Mouse (Mus musculus): ENCODE results near the gene Gng4.
"Not testable (repeated sequence)": the region's sequence is repeated elsewhere in the genome, so short reads cannot be mapped to it uniquely, and the experiment has no call there.

Gng4 gene

DNA sequence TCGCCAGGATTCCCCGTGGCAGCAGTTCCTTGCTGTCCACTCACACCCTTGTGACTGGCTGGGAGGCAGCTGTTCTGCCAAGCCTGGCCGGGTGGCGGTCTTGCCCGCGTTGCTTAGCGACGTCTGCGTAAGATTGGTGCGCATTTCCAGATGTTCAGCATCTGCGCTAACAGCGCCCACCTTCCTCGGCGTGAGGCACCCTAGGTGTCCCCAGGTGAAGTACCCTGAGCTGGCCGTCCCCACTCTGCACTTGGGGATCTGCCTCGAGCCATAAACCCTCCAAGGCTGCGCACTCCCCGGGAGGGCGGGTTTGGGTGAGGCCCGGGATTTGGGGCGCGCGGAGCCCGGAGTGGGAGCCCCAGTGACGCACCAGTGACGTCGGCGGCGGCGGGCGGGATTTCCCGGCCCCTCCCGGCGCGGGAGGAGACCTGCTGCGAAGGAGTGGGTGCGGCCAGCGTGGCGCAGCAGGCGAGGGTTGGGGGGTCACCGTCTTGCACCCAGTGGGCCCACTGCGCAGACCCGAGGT lies at the start of gene Gng4:
TSS of gene Gng4 (plus strand) at position 166 of the 526 bp plus-strand sequence.
- no peak for DNase-seq (ENCODE audit: low spot score)

DNA sequence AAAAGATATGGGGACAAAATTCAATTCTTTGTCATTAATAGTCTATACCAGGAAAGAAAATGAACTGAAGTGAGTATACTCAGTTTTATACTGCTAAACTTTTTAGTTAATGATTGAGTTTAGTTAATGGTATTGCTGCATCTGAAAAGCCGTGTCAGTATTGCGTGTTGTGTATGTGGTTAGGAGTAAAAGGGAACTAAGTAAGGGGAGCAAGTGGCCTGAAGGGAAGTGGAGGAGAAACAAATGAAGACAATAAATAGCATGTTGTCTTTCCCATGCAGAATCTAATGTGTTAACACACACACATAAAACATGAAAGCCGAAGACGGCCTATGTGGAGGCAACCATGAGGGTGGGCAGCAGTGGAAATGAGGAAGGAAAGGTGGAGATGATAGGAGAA lies 44.6 kb upstream of the Gng4 start:
- DNase-seq (ENCODE audit: low spot score), result no peak

DNA sequence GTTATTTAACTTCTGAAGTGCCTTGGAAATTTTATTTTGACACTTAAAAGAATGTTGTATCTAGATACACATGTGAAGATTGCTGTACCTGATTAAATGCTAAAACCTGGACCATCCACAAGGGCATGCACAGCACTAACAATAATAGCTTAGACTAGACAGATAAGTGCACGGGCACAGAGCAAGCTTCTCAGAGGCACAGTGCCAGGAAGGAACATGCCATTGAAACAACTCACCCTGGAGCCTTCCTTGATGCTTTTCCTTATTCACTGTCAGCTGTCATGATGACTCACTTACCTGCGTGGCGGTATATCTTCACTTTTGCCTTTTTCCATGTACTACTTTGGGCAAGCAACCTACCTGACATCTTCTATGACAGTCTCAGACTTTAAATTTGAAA lies 37.9 kb upstream of the Gng4 start:
- DNase-seq (ENCODE audit: low spot score), result no peak

GRCm38 (mm10) chr13:13775778-13776494 lies 7.9 kb upstream of the Gng4 start:
- DNase-seq (ENCODE audit: low spot score), result no peak

DNA sequence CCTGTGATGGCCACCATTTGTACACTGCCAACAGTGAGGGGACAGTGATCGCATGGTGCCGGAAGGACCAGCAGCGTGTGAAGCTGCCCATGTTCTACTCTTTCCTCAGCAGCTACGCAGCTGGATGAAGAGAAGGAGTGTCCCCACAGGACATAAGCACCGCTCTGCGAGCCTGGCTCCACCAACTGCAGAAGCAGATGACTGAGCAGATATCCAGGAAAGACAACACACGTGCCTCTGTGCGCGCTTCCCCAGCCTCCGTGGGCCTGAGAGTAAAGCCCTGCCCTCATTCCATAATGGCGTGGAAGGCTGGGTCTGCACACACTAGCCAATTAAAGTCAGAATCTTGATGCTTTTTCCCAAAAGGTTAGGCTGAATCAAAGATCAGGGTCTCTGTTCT lies 6.8 kb upstream of the Gng4 start:
- no peak for DNase-seq (ENCODE audit: low spot score)

DNA sequence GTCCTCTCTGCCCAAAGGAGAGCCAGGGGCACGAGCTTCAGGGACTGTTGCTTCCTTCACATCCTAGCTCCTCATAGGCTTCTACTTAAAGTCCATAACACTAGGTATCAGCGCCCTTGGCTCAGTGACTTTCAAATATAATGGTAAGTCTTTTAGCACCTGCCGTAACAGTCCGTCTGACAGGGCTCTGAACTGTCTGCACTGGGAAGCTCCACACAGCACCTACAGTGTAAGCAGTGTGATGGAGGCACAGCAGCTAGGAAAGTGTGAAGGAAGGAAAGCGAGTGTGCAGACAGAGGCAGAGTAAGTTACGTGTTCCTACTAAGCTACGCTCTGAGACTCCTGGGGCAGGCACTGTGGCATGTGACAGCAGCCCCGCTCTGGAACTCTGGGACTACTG lies 6.2 kb upstream of the Gng4 start:
- no peak for DNase-seq (ENCODE audit: low spot score)

GRCm38 (mm10) chr13:13778837-13779458 lies 4.9 kb upstream of the Gng4 start:
- DNase-seq (ENCODE audit: low spot score), result no peak

DNA sequence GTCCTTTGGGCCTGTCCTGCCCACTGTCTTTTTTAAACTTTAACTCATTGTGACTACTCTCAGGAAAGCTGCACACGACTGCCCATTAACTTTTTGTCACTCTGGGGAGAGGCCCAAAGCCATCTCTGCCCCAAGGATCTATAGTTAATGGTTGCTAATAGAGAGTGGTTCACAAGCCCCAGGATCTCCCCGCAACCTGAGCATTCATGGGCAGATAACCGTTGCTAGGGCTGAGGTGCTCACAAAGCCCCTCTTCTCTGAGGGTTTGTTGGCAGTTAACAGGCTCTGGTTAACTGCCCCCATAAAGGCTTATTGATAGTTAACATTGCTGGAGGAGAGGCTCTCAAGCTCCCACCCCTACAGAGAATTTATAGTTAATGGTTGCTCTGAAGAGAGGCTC lies 3.6 kb upstream of the Gng4 start:
- no peak for DNase-seq (ENCODE audit: low spot score)

- DNase-seq (ENCODE audit: low spot score), result no peak
These were observed 2.8 kb upstream of the Gng4 start for GRCm38 (mm10) chr13:13781026-13781425.

DNA sequence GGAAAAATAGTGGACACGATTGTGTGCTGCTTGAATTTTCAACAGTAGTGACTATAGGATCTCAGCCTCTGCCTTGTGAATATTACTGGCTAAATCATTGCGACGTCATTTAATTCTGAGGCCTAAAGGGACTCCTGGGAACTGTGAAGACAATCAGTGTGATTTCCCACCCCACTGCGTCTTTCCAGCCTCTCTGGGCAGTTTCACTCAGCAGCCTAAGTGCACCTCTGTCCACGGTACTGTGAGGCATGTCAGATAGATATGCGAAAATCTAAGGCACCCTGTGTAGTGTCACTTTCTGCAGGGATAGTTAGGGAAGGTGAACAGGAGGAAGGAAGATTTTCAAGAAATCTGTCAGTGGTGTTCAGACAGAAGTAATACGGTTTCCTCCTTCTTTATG lies 563 bp upstream of the Gng4 start:
- no peak for DNase-seq (ENCODE audit: low spot score)

DNA sequence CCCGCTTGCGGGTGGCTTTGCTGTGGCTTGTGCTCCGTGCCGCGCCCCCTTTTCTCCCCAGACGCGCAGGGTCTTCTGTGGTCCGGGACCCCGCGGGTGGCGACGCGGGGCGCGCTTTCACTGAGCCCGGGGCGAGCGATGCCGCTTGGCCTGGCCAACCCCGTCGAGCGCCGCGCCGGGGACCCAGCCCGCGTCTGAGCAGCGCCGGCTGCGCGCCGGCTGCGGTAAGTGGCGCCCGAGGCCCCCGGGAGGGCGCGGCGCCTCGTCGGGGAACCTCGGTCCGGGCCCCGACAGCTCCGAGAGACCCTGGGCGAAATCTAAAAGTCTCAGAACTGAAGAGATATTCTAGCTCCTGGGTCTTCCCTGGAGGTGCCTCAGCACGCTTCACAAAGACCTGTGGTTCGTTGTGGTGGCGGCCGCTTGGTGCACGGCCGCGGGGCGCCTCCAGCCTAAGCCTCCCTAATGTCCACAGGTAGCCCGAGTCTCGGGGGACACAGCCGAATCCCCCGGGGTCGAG lies 619 bp downstream of the Gng4 start:
- DNase-seq (ENCODE audit: low spot score), result no peak

DNA sequence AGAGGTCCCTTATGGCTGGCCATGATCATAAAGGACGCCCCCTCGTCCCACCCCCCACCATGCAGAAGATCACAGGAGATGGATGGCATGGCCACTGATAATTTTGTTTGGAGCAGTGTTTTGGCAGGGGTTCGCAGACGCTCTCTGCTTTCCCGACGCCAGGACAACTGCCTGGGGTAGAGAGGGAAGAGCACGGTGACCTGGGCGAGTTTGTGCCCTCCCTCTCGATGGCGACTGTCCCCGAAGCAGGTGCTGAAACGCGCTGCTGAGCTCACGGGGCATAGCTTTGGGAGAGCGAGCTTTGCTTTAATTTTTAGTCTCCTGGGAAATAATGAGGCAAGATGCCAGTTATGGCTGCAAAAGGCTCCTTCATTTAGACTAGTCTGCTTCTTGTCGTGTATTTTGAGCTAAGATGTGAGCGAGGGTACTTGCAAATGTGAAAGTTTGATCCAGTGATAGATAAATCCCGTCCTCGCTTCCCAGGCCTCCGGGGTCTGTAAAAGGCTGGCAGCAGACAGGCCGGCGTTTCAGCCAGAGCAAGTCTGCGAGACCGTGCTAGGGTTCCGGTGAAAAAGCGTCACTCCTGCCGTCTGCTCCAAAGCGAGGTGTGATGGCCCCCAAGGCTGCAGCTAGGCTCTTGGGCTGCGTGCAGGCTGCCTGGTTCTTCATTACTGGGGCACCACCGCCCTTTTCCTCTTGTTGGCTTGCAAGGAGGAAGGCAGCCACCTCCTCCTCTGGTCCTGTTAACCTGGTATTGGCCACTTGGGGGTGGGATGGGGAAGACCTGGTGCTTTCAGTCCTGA lies 1.3 kb downstream of the Gng4 start:
- DNase-seq (ENCODE audit: low spot score), result no peak

DNA sequence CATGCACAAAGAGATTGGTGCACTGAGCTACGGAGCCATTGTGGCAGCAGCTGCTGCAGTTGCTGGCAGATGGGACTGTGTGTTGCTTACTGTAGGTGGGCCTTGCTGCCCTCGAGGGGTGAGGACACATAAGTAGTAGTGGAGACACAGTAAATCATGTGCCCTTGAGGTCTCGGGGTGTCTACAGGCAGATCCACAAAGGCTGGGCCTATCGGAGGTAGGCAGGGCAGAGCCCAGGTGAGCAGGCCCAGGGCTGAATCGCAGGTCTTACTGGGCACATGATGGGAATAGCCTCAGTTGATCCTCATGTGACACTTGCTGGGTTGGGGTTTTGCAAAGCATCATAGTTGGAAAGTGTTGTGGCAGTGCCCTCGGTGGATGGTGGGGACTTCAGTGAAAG lies 3.1 kb downstream of the Gng4 start:
- DNase-seq (ENCODE audit: low spot score), result no peak

GRCm38 (mm10) chr13:13788070-13788469 lies 4.2 kb downstream of the Gng4 start:
- DNase-seq (ENCODE audit: low spot score), result no peak

GRCm38 (mm10) chr13:13791981-13792380 lies 8.1 kb downstream of the Gng4 start:
- no peak for DNase-seq (ENCODE audit: low spot score)

- DNase-seq (ENCODE audit: low spot score), result no peak
These were observed 11.4 kb downstream of the Gng4 start for GRCm38 (mm10) chr13:13795166-13795832.

DNA sequence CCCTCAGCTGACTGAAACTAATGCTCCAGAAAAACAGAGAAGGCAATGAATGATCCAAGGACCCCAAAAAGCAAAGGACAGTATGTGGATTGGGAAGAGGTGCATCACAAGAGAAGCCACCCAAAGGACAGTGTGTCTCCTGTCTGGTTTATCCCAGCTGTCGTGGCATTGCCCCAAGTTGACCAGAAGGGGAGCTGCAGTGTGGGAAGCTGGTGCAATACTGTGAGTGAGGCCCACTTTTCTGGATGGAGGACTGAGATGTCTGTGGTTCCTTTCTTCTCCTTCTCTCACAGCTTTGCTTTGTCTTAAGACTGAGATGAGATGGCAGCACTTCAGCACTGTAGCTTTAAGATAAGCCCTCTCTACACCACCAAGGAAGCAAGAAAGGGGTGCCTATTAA lies 12.2 kb downstream of the Gng4 start:
- DNase-seq (ENCODE audit: low spot score), result no peak

DNA sequence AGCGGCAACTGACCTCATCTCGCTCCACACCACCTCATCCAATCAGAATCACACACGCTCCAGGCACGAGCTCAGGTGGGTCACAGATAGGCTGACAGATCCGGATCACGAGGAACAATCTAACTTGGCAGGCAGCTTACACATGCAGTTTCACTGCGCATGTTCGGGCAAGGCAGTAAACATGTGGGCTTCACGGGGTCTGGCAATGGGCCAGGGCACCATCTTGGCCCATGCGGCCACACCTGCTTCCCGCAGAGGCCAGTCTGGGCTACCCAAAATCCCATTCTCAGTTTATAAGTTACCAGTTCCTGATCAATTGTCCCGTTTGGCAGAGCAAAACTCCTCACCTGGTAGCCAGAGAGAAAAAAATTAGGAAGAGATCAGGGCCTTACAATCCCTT lies 14.0 kb downstream of the Gng4 start:
- not testable (repeated sequence) for DNase-seq (ENCODE audit: low spot score)

DNA sequence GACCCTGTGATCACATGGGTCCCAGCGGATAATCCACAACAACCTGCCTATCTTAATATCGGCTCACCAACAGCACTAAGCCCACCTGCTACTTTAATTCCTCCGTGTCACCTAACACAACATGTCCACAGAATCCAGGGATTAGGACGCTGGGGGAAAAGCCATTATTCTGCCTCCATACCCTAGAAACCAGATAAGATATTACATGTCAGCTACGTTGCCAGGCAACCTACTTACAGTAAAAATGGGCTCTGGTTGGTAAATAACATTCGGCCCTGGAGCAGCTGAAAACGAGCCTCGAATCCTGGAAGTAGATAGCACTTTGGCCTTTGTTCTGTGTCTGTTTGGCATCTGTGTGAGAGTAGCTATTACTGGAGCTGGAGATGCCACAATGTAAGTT lies 14.9 kb downstream of the Gng4 start:
- DNase-seq (ENCODE audit: low spot score), result no peak

GRCm38 (mm10) chr13:13808337-13809132 lies 24.7 kb downstream of the Gng4 start:
- DNase-seq (ENCODE audit: low spot score), result no peak

DNA sequence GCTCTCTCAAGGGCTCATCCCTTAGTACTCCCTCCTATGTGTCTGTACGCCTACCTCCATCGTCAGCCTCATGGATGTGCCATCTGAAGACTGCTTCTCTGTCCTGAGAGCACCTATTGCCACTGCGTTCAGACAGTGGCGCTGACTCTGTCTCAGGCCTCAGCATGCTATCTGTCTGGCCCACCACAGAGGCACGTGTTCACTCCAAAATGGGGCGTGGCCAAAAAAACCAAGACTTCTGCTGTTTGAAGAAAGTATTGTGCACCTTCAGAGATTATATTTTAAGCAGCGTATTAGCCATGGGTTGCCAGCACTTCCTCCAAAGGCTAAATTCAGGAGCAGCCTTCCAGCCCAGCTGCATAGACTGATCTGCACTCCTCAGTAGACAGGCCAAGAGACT lies 27.0 kb downstream of the Gng4 start:
- DNase-seq (ENCODE audit: low spot score), result no peak
